9 mouse cellular contexts compared by ENCODE assay signal in genomic region chr2:65181066-65181716, GRCm38 (mm10). TPM values are rescaled to one million over a fixed set of nuclear protein-coding genes. Genes with fewer than 3 reads are reported as not detected.
A peak's percentile ranks its signal among the peaks of the same experiment; 100 is the strongest.
DNase-seq lines count a peak whose midpoint lies in the region; ATAC-seq and TF ChIP-seq lines count a peak whose summit lies in the region.
"Had no signal": no experiment of that assay in that cellular context is flagged by ENCODE, and none has a peak within 500 bp of the region (broad histone marks: within the 10 kb centered on the region; RNA-seq: fewer than 3 reads in every experiment).

No protein-coding gene starts in this region.

- TF ChIP-seq CTCF in lung, postnatal 0 days (IDR thresholded peaks at IDR 0.05): peak; percentile 4; the same call in 1 of the 2 replicates

- no peak overlapping the region for H3K9ac ChIP-seq in lung, postnatal 0 days (replicated peaks; ENCODE audit: low read depth)
- H3K9ac ChIP-seq in limb, embryonic 12.5 days (replicated peaks): no peak overlapping the region
- no peak overlapping the region for H3K9ac ChIP-seq in neural tube, embryonic 15.5 days (replicated peaks)

- ATAC-seq in lung, postnatal 0 days: peak; percentile 16; the same call in 1 of the 2 replicates
- no peak for ATAC-seq in limb, embryonic 12.5 days (ENCODE audit: insufficient number of reproducible peaks, insufficient read depth, low FRiP score, low TSS enrichment, low read depth)
- ATAC-seq in neural tube, embryonic 15.5 days (ENCODE audit: low FRiP score): peak; percentile 78

- no peaks in the 10 kb centered on the region for H3K4me1 ChIP-seq in lung, postnatal 0 days (ENCODE audit: insufficient read depth, low read depth, low read length)
- H3K4me1 ChIP-seq in forebrain, embryonic 10.5 days: peaks cover 30% of the 10 kb centered on the region
- peaks cover 12% of the 10 kb centered on the region for H3K4me1 ChIP-seq in limb, embryonic 12.5 days (replicated peaks)
- peaks cover 11% of the 10 kb centered on the region for H3K4me1 ChIP-seq in neural tube, embryonic 15.5 days
- H3K4me1 ChIP-seq: megakaryocyte, embryonic 14.5 days had no signal

- H3K4me2 ChIP-seq in lung, postnatal 0 days (replicated peaks; ENCODE audit: low read depth, low read length): 0 out of 2 replicates have a peak overlapping the region, but pooled peaks have one; percentile 14
- 0 out of 2 replicates have a peak overlapping the region, but pooled peaks have one; percentile 23 for H3K4me2 ChIP-seq in limb, embryonic 12.5 days
- peak overlapping the region; percentile 37 for H3K4me2 ChIP-seq in neural tube, embryonic 15.5 days

- no peak for DNase-seq in lung, postnatal 0 days (ENCODE audit: low spot score)
- DNase-seq in lung, adult 18-20 months: no peak
- peak; percentile 45 for DNase-seq in forebrain, embryonic 10.5 days (ENCODE audit: extremely low spot score, low spot score)
- no peak for DNase-seq in left cerebral cortex, postnatal 10 days (ENCODE audit: extremely low spot score in 1 of 2, low spot score in 2 of 2)
- DNase-seq in adrenal gland, postnatal 10 days: no peak
- DNase-seq in cerebellum, adult 9-10 months: no peak

- H3K27me3 ChIP-seq in lung, postnatal 0 days (replicated peaks; ENCODE audit: insufficient read depth, low read length): no peaks in the 10 kb centered on the region
- no peaks in the 10 kb centered on the region for H3K27me3 ChIP-seq in forebrain, embryonic 10.5 days (ENCODE audit: poor library complexity, severe bottlenecking)
- no peaks in the 10 kb centered on the region for H3K27me3 ChIP-seq in limb, embryonic 12.5 days
- H3K27me3 ChIP-seq in neural tube, embryonic 15.5 days (replicated peaks): no peaks in the 10 kb centered on the region

- 19% methylated on average over 9 of the region's 9 CpGs for WGBS in lung, postnatal 0 days
- WGBS in forebrain, embryonic 10.5 days: 44% methylated on average over 9 of the region's 9 CpGs
- WGBS in limb, embryonic 12.5 days: 43% methylated on average over 9 of the region's 9 CpGs
- 28% methylated on average over 9 of the region's 9 CpGs for WGBS in neural tube, embryonic 15.5 days

- no peak overlapping the region for H3K27ac ChIP-seq in lung, postnatal 0 days (ENCODE audit: low read length)
- peak overlapping the region; percentile 85 for H3K27ac ChIP-seq in forebrain, embryonic 10.5 days
- H3K27ac ChIP-seq in limb, embryonic 12.5 days: no peak overlapping the region
- H3K27ac ChIP-seq in neural tube, embryonic 15.5 days (replicated peaks): no peak overlapping the region

- H3K4me3 ChIP-seq in lung, postnatal 0 days (ENCODE audit: low read depth, low read length): no peak overlapping the region
- H3K4me3 ChIP-seq in forebrain, embryonic 10.5 days: no peak overlapping the region
- no peak overlapping the region for H3K4me3 ChIP-seq in limb, embryonic 12.5 days (replicated peaks)
- no peak overlapping the region for H3K4me3 ChIP-seq in neural tube, embryonic 15.5 days (replicated peaks)
- H3K4me3 ChIP-seq: megakaryocyte, embryonic 14.5 days had no signal

- no peaks in the 10 kb centered on the region for H3K9me3 ChIP-seq in lung, postnatal 0 days (ENCODE audit: low read length)
- H3K9me3 ChIP-seq in forebrain, embryonic 10.5 days: no peaks in the 10 kb centered on the region; the same call in 1 of the 2 replicates
- H3K9me3 ChIP-seq in limb, embryonic 12.5 days: no peaks in the 10 kb centered on the region
- no peaks in the 10 kb centered on the region for H3K9me3 ChIP-seq in neural tube, embryonic 15.5 days (replicated peaks)

- no peaks in the 10 kb centered on the region for H3K36me3 ChIP-seq in lung, postnatal 0 days (ENCODE audit: insufficient read depth, low read length)
- H3K36me3 ChIP-seq in forebrain, embryonic 10.5 days (replicated peaks): no peaks in the 10 kb centered on the region
- H3K36me3 ChIP-seq in limb, embryonic 12.5 days: no peaks in the 10 kb centered on the region
- no peaks in the 10 kb centered on the region for H3K36me3 ChIP-seq in neural tube, embryonic 15.5 days

- intact Hi-C loops in left cerebral cortex, postnatal 10 days (cut with DNase I): no loop called here

- no peak for TF ChIP-seq EP300 in lung, postnatal 0 days (IDR thresholded peaks at IDR 0.05)

RNA-seq across cellular contexts. Expression of gene Cobll1, which starts 58.0 kb away (rescaled TPM):
- polyA plus RNA-seq in lung, postnatal 0 days (2015; fragmentation: Nextera tagmentation; extraction: Ambion mirVana): 8.8 and 9.4 TPM in 2 replicates
- 3.5 and 3.6 TPM in 2 replicates for polyA plus RNA-seq in forebrain, embryonic 10.5 days (2016; fragmentation: Nextera tagmentation; extraction: Ambion mirVana)
- 1.8 and 2.0 TPM in 2 replicates for polyA plus RNA-seq in limb, embryonic 12.5 days (2016; fragmentation: Nextera tagmentation; extraction: Ambion mirVana)
- 2.5 and 5.7 TPM in 2 replicates for polyA plus RNA-seq in neural tube, embryonic 15.5 days (2015; fragmentation: Nextera tagmentation; extraction: Ambion mirVana)
- 1 to 10 TPM; 8.4 to 9.1 TPM for total RNA-seq in left cerebral cortex, postnatal 10 days (2021)
- 100 to 1,000 TPM; 106 to 124 TPM for total RNA-seq in adrenal gland, postnatal 10 days (2021)
